Comparison of ENCODE assay signal across 8 mouse cellular contexts in the genomic region with DNA sequence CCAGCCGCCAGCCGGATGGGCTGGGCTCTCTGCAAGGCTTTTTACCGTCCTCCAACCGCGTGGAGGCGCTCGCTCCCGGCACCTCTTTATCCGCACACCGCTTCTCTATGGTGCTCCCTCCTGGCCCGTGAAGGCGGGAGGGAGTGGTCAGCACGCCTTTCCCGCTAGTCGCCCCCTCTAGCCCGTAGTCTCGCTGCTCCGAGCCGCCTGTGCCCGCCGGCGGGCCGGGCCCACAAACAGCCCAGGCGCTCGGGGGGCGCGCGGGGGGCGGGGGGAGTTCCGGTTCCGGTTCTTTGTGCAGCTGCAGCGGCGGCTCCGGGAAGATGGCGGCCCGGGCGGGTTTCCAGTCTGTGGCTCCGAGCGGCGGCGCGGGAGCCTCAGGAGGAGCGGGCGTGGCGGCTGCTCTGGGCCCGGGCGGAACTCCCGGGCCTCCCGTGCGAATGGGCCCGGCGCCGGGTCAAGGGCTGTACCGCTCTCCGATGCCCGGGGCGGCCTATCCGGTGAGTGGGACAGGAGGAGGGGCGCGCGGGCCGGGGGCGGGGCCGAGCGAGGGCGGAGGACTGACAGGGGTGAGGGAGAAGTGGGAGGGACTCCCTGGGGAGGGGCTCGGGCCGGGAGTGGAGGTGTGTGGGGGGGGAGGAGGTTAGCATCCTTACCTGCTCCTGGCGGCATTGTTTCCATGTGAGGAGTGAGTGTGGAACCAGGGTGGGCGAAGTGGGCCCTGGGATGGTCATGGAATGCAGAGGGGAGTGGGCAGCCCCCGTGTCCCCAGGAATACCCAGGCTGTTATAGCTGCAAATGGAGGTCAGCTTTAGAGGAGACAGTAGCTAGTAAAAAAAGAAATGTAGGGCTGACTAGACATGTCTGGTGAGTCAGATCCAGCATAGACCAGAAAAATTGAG. TPM values are rescaled to one million over a fixed set of nuclear protein-coding genes. Genes with fewer than 3 reads are reported as not detected.
DNase-seq lines count a peak whose midpoint lies in the region; ATAC-seq and TF ChIP-seq lines count a peak whose summit lies in the region.

A gene (plus strand): TSS at position 131 of the 902 bp plus-strand sequence.

- H3K4me1 ChIP-seq in cortical plate, adult 2 months (ENCODE audit: control insufficient read depth, insufficient read depth, low read length) = no peaks in the 10 kb centered on the region; the same call in 1 of the 2 replicates

- no peak; the same call in 1 of the 2 replicates for TF ChIP-seq POLR2A in cortical plate, adult 2 months (IDR thresholded peaks at IDR 0.05; ENCODE audit: extremely low read depth, insufficient read depth, low read length)

- peak; percentile 77 for ATAC-seq in activated CD4-positive, CD25-positive, alpha-beta regulatory T cell, adult 4 months
- ATAC-seq in megakaryocyte progenitor cell, adult 5-6 weeks (replicated peaks; ENCODE audit: poor library complexity) = peak; percentile 95

- peak; percentile 65 for TF ChIP-seq CTCF in cortical plate, adult 2 months (IDR thresholded peaks at IDR 0.05; ENCODE audit: extremely low read depth, insufficient read depth, low read length)

- peak within 1 kb of the TSS; percentile 50 for H3K4me3 ChIP-seq in cortical plate, adult 2 months (ENCODE audit: insufficient read depth, low read length)

- DNase-seq in gastrocnemius, postnatal 10 days = peak; percentile 97
- DNase-seq in induced T-regulatory cell, adult 2 months (ENCODE audit: low read depth) = peak; percentile 95
- peak; percentile 89 to 96 for DNase-seq in left cerebral cortex, adult 9 months (ENCODE audit: low spot score in 2 of 2)
- DNase-seq in right cerebral cortex, postnatal 14 days = peak; percentile 98
- DNase-seq in urinary bladder, postnatal 36 days (ENCODE audit: low spot score in 2 of 2) = peak; percentile 89 to 94

- peak within 1 kb of the TSS; percentile 93 for H3K27ac ChIP-seq in cortical plate, adult 2 months (ENCODE audit: insufficient read depth, low read length)

RNA-seq across cellular contexts. Expression of the gene that starts here (rescaled TPM):
- polyA plus RNA-seq in activated CD4-positive, CD25-positive, alpha-beta regulatory T cell, adult 4 months (2017; shearing (Covaris generic)) = 10 to 100 TPM in 1 of 2 experiments, 1 to 10 TPM in 1; 8.6 to 10.8 TPM
- 150 and 157 TPM in 2 replicates for polyA plus RNA-seq in cortical plate, adult 2 months (2012; rRNA removed)
- 10 to 100 TPM; 15.4 to 15.9 TPM for total RNA-seq in gastrocnemius, postnatal 10 days (2021)
- total RNA-seq in megakaryocyte progenitor cell, adult 5-6 weeks (2015) = 22.8 and 24.1 TPM in 2 replicates
- total RNA-seq in megakaryocyte progenitor cell, adult 5-6 weeks (2017) = 11.6 and 17.3 TPM in 2 replicates

Comparison
In these comparisons a context has a peak if more than half of its experiments do, and no peak if none do; other contexts are left out.
1. Peak in every context shown above with its lines: DNase-seq, ATAC-seq, H3K4me3 ChIP-seq and H3K27ac ChIP-seq.
2. RNA of the gene that starts here (polyA plus RNA-seq): 150 to 157 TPM in cortical plate, adult 2 months; 8.6 to 10.8 TPM in activated CD4-positive, CD25-positive, alpha-beta regulatory T cell, adult 4 months; every median in the first group is over 10 times any median in the second.